Mouse (Mus musculus): ENCODE measurements around the gene Iqschfp.

DNA sequence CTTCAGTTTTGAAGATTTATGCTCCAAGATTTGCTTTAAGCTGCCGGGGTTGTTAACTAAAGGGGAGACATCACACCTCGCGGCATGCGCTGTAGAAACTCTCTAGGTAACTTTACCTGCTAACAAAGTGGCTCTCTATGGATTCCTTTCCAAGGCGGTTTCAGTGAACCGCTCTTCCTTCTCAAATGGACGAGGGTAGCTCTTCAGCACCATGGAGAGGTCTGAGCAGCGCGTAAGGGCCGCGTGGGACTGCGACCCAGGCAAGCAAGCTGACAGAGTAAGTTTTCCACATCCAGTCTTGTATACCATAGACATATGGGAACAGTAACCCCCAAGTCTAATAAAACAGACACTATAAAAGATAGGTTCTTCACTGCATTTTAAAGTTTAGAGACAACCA lies 172.7 kb downstream of the Iqschfp start, which contains the start of gene Schip1:
- TF ChIP-seq CTCF (IDR thresholded peaks at IDR 0.05; ENCODE audit: control insufficient read depth, insufficient read depth, insufficient replicate concordance, low read depth, low read length) (no peak), POLR2A (IDR thresholded peaks at IDR 0.05; ENCODE audit: control insufficient read depth, low read depth, low read length) (no peak)
